Mouse (Mus musculus): ENCODE measurements around the gene Asf1a.
"Not testable (repeated sequence)": the region's sequence is repeated elsewhere in the genome, so short reads cannot be mapped to it uniquely, and the experiment has no call there.

Asf1a gene

GRCm38 (mm10) chr10:53650683-53651082, 54.1 kb downstream of the Asf1a start:
- no peak for DNase-seq

DNA sequence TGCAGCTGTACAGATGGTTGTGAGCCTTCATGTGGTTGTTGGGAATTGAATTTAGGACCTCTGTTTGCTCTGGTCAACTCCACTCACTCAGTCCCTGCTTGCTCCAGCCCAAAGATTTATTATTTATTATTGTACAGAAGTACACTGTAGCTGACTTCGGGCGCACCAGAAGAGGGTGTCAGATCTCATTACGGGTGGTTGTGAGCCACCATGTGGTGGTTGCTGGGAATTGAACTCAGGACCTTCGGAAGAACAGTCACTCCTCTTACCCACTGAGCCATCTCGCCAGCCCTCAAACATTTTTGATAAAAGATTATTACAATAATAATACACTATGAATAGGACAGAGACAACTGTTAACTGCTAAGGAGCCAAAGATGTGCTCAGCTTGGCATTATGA, 57.7 kb downstream of the Asf1a start:
- not testable (repeated sequence) for DNase-seq
